Mouse (Mus musculus) liver, embryonic 13.5 days (tissue): ENCODE measurements at regions not wholly inside any gene's neighbourhood (a gene's known extent, or its start where the extent isn't known, plus 50 kb on each side); places are given as distances from the start of the nearest gene placed in this dataset.

Experiments used
- ATAC-seq: fragments of 200-750 bp; cut with Nextera tagmentation; 2 replicates; pipeline ENCODE4 v1.8.0; 2017; ENCODE audit warnings: low read depth, mild to moderate bottlenecking, moderate number of reproducible peaks, moderate library complexity
- DNase-seq: peaks from one replicate; pipeline ENCODE4 v3.0.0; 2022
- H3K27ac ChIP-seq: fragments of 300-500 bp; sonication (generic); 2 replicates; pipeline ENCODE4 v1.5.1; 2015; ENCODE audit warnings: moderate library complexity, mild to moderate bottlenecking, inconsistent platforms
- H3K27me3 ChIP-seq: fragments of 300-500 bp; sonication (generic); 2 replicates; pipeline ENCODE4 v1.6.1; 2015; ENCODE audit warnings: mild to moderate bottlenecking, inconsistent platforms
- H3K36me3 ChIP-seq: fragments of 300-500 bp; sonication (generic); 2 replicates; pipeline ENCODE4 v1.6.1; 2015; ENCODE audit warnings: mild to moderate bottlenecking, inconsistent platforms
- H3K4me1 ChIP-seq: fragments of 300-500 bp; sonication (generic); replicated peaks from 2 replicates; pipeline ENCODE4 v1.6.1; 2015; ENCODE audit warnings: inconsistent platforms
- H3K4me2 ChIP-seq: fragments of 300-500 bp; sonication (generic); 2 replicates; pipeline ENCODE4 v1.6.1; 2015; ENCODE audit warnings: inconsistent platforms, mild to moderate bottlenecking, moderate library complexity
- H3K4me3 ChIP-seq: fragments of 300-500 bp; sonication (generic); replicated peaks from 2 replicates; pipeline ENCODE4 v1.5.1; 2015; ENCODE audit warnings: mild to moderate bottlenecking, inconsistent platforms
- H3K9ac ChIP-seq: fragments of 300-500 bp; sonication (generic); 2 replicates; pipeline ENCODE4 v1.6.1; 2015; ENCODE audit warnings: mild to moderate bottlenecking, inconsistent platforms
- H3K9me3 ChIP-seq: fragments of 300-500 bp; sonication (generic); replicated peaks from 2 replicates; pipeline ENCODE4 v1.6.1; 2016; ENCODE audit warnings: inconsistent platforms
- WGBS: fragments of 180-500 bp; shearing (Covaris S2); methylation state at CpG from one replicate; pipeline ENCODE4 v1.1.7; 2015; ENCODE audit not compliant: insufficient replicate concordance; 5-methylcytosine and 5-hydroxymethylcytosine counted together

DNA sequence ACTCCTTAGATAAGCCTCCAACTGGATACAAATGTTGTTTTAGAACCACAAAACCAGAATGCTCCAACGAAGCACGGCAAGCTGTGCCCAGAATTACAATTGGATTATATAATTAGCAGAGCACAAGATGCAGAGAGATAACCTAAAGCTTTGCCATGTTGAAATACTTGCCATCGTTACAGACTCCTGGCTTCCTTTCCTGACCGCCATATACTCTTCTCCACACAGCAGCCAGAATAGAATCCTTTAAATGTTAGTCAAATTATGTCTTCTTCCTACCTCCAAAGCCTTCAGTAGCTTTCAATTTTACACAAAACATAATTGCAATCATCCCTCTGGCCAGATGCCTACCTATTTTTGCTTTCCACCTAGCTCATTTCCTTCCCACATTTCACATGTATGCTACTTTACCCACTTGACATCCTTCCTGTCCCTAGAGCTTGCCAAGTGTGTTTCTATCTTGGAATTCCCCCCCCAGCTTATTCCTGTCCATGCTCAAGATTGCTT lies 52.8 kb upstream of the G2e3 start:
- 66% methylated on average over 4 of the region's 4 CpGs for WGBS
- no peak overlapping the region for H3K4me3 ChIP-seq

DNA sequence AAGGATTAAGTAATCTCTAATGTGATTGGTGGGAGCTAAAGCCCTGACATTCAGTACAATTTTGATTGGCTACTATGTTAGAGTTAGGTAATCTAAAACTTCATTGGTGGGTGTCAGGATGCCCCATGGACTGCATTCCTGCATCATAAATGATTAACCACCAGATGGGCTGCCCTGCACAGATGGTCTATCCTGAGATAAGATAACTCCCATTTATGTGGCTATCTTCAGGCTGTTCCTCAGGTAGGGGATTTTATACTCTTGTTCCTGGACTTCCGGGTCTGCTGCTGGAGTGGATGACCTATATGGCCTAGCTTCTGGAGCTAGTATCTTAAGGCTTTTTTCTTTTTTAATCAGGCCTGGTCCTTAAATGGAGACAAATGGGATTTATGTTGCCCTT lies 69.5 kb upstream of the G2e3 start:
- Histone ChIP-seq H3K9me3 (no peaks in the 10 kb centered on the region), H3K27ac (no peak overlapping the region), H3K4me1 (no peaks in the 10 kb centered on the region), H3K27me3 (no peaks in the 10 kb centered on the region), H3K9ac (no peak overlapping the region), H3K4me3 (no peak overlapping the region), H3K4me2 (no peak overlapping the region), H3K36me3 (no peaks in the 10 kb centered on the region)
- ATAC-seq (no peak), DNase-seq (no peak)
- WGBS: 59% methylated on average over 1 of the region's 1 CpGs

More for the DNA sequence above, 52.8 kb upstream of the G2e3 start:
- no peak overlapping the region for H3K27ac ChIP-seq
- ATAC-seq (no peak), DNase-seq (no peak)
- H3K4me1 ChIP-seq: no peaks in the 10 kb centered on the region
- H3K4me2 ChIP-seq: no peak overlapping the region
- H3K36me3 ChIP-seq: no peaks in the 10 kb centered on the region
- no peak overlapping the region for H3K9ac ChIP-seq
- H3K9me3 ChIP-seq: no peaks in the 10 kb centered on the region
- no peaks in the 10 kb centered on the region for H3K27me3 ChIP-seq

DNA sequence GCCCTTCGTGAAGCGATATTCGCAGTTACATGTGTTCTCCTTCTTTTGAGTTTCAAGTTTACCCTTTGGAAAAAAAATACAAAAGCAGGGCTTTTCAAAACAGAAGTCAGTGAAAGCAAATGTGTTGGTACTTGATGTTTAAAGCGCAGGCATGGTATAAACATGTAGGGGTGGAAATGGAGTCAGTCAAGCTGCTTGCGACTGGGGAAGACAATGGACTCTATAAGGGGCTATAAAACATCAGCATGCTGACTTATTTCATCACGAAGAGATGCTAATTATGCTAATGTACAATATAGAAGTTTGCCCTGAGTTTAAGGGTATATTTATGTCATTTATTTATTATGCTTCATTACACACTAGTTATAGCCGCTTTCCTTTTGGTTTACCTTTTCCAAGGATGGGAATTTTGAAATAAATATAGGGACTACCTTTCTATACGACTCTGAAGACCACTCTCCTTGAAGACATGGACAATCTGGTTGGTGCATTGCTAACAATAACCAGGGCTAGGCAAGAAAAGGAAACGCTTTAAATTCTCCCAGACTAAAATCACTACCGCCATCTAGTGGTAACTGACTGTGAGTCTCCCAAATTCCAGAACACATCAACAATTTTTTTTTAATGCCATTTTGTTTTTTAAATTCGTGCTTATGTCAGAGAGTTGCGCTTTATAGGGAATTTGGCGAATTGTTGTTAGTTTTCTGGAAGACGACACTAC lies 71.9 kb upstream of the G2e3 start:
- Histone ChIP-seq H3K9ac (no peak overlapping the region), H3K27me3 (no peaks in the 10 kb centered on the region), H3K4me2 (no peak overlapping the region), H3K9me3 (no peaks in the 10 kb centered on the region), H3K36me3 (no peaks in the 10 kb centered on the region), H3K4me1 (no peaks in the 10 kb centered on the region), H3K27ac (no peak overlapping the region), H3K4me3 (no peak overlapping the region)
- WGBS: 41% methylated on average over 14 of the region's 14 CpGs
- ATAC-seq: no peak
- no peak for DNase-seq

DNA sequence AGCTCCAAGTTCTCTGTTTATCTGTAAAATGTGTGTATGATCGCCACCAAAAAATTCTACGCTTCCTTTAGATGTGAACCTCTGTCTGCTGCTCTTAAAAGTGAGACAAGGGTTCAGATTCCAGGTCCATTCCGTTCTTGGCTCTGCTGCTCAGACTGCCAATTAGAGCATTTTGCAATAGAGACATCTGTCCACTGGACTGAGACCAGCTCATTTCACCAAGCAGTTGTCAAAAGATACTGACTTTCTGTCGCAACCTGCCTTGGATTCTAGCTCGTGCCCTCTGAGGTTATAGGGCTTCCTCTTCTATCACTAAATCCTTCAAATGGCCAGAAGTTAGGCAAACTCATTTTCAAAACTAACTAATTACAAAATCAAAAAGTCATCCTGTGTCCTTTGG lies 74.4 kb upstream of the G2e3 start:
- no peak overlapping the region for H3K4me2 ChIP-seq
- H3K4me1 ChIP-seq: no peaks in the 10 kb centered on the region
- ATAC-seq (no peak), DNase-seq (no peak)
- WGBS: 66% methylated on average over 5 of the region's 5 CpGs
- no peak overlapping the region for H3K4me3 ChIP-seq
- H3K27ac ChIP-seq: no peak overlapping the region
- no peaks in the 10 kb centered on the region for H3K27me3 ChIP-seq
- no peaks in the 10 kb centered on the region for H3K36me3 ChIP-seq
- H3K9ac ChIP-seq: no peak overlapping the region
- no peaks in the 10 kb centered on the region for H3K9me3 ChIP-seq

DNA sequence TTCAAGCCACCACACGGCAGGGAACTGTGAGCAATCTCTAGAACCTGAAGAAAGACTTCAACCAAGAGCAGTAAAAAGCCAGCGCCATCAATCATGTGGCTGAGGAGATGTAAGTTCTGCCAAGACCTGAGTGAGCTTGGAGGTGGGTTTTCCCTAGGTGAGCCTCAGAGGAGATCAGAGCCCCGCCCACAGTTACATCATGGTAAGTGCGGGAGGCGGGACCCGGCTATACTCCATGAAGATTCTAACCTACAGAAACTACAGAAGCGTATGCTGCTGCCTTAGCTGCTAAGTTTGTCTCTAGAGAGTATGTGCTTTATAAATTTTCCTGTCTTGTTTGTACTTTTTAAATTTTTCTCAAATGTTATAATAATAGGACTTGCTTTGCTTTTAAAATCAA lies 105.0 kb upstream of the G2e3 start:
- DNase-seq: no peak
- Histone ChIP-seq H3K9me3 (no peaks in the 10 kb centered on the region), H3K4me2 (no peak overlapping the region), H3K4me1 (no peaks in the 10 kb centered on the region), H3K9ac (no peak overlapping the region), H3K27ac (no peak overlapping the region), H3K27me3 (no peaks in the 10 kb centered on the region), H3K36me3 (no peaks in the 10 kb centered on the region), H3K4me3 (no peak overlapping the region)
- ATAC-seq: no peak
- 71% methylated on average over 7 of the region's 7 CpGs for WGBS

DNA sequence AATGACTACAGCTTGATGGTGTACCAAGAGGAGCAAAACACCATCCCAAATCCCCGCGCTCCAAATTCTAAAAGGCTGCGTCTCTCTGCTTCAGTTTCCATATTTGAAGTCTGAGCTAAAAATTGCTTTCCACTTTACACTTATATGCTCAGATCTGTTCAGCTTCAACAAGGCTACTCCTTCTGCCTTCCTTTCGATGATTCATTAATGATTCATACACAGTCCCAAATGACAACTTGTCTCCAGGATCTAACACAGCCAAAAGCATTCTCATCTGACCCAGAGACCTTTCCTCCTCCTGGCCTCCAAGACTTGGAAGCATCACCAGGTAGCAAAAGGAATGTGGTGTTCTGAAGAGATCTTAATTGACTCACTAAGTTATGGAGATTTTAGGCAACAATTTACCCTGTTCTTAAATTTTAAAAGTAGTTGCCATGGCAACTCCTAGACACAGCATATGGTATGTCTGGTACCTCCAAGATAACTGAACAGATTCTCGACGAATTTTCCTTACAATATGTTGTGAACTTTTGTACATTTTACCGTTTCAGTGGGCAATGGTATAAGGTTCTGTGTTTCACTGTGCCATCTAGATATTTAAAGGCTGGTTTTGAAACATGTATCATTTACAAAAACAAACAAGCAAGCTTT lies 106.6 kb upstream of the G2e3 start:
- ATAC-seq: no peak
- no peaks in the 10 kb centered on the region for H3K36me3 ChIP-seq
- H3K27ac ChIP-seq: no peak overlapping the region
- 71% methylated on average over 7 of the region's 7 CpGs for WGBS
- H3K4me1 ChIP-seq: no peaks in the 10 kb centered on the region
- H3K4me2 ChIP-seq: no peak overlapping the region
- H3K27me3 ChIP-seq: no peaks in the 10 kb centered on the region
- no peak overlapping the region for H3K4me3 ChIP-seq
- H3K9me3 ChIP-seq: no peaks in the 10 kb centered on the region
- no peak for DNase-seq
- H3K9ac ChIP-seq: no peak overlapping the region

DNA sequence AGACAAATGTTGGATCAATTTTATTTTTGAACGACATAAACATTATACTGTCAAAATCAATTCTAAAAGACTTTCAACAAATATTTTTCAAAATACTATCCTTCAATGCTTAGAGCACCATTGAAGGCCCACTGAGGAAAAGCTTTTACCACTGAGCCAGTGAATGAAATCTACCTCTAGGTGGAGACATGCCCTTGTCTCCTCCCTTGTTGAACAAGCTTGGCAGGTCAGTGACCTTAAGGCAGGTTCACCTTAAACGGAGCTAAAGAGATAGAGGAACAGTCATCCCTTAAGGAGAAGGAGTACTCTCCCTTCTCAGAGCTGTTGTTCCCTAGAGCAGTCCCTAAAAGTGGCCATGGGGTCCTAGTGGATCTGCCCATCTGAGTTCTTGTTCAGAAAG lies 136.2 kb upstream of the G2e3 start:
- Histone ChIP-seq H3K27ac (no peak overlapping the region), H3K27me3 (no peaks in the 10 kb centered on the region), H3K4me1 (no peaks in the 10 kb centered on the region), H3K9ac (no peak overlapping the region), H3K4me2 (no peak overlapping the region), H3K4me3 (no peak overlapping the region), H3K9me3 (no peaks in the 10 kb centered on the region), H3K36me3 (no peaks in the 10 kb centered on the region)
- ATAC-seq (no peak), DNase-seq (no peak)
- 31% methylated on average over 2 of the region's 2 CpGs for WGBS

DNA sequence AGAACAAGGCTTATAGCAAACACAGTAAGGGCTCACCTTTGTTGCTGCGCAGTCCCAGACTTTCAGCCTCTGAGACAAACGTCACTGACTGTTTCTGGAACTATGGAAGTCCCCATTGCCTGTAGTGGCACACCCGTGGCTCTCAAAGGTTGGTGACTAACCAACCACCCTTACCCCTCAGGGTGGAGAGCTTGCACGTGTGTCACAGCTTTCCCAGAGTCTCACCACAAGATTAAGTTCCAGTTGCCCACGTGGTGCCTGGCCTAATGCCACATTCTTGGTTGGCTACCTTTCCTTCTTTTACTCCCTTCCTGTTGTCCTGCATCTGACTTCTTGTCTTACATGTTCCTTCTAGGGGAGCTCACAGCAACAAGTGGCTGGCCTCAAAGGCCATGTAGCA lies 151.6 kb upstream of the G2e3 start:
- H3K27me3 ChIP-seq: no peaks in the 10 kb centered on the region
- no peaks in the 10 kb centered on the region for H3K9me3 ChIP-seq
- no peaks in the 10 kb centered on the region; the same call in 1 of the 2 replicates for H3K4me1 ChIP-seq
- no peak overlapping the region for H3K9ac ChIP-seq
- ATAC-seq: no peak
- H3K36me3 ChIP-seq: no peaks in the 10 kb centered on the region
- no peak overlapping the region for H3K4me3 ChIP-seq
- no peak overlapping the region for H3K4me2 ChIP-seq
- no peak for DNase-seq
- WGBS: 47% methylated on average over 5 of the region's 5 CpGs
- H3K27ac ChIP-seq: no peak overlapping the region

DNA sequence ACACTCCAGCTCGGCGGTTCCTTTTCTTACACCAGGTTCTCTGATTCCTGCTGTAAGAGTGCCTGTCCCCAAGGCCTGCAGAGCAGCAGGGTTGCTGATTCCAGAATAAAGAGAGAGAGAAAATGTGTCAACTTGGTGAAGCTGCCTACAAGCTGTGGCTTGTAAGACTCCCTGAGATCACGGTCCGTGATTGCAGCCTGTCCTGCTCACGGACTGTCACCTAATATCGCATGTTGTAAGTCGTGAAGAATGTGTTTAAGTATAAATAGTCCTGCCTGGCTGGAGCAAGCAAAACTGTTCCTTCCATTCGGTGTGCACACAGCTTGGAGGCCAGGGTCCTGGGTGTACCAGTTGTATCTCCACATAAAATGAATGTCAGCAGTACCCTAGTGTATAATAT lies 152.7 kb upstream of the G2e3 start:
- ATAC-seq: no peak
- DNase-seq: no peak
- no peak overlapping the region for H3K9ac ChIP-seq
- no peaks in the 10 kb centered on the region for H3K27me3 ChIP-seq
- no peak overlapping the region for H3K27ac ChIP-seq
- WGBS: 72% methylated on average over 8 of the region's 8 CpGs
- no peaks in the 10 kb centered on the region; the same call in 1 of the 2 replicates for H3K4me1 ChIP-seq
- no peak overlapping the region for H3K4me2 ChIP-seq
- no peaks in the 10 kb centered on the region for H3K9me3 ChIP-seq
- no peak overlapping the region for H3K4me3 ChIP-seq
- no peaks in the 10 kb centered on the region for H3K36me3 ChIP-seq

DNA sequence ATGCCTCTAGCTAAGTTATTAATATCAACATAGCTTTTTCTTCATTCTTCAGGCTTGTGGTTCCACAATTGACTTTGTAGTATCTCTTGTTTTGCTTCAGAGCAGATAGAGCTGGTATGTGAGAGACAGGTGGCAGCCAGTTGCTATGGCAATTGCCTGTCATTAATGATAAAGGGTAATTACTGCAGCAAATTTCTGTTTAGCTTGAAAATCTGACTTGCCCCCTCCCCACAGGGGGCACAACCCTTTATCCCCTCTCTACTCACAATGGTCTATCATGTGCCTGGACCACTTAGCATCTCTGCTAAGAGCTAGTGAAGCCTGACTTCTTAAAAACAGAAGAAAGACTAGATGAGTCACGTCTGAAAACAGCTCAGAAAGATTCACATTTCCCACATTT lies 157.1 kb upstream of the G2e3 start:
- no peaks in the 10 kb centered on the region for H3K4me1 ChIP-seq
- no peak for DNase-seq
- H3K27me3 ChIP-seq: no peaks in the 10 kb centered on the region
- no peak overlapping the region for H3K27ac ChIP-seq
- no peaks in the 10 kb centered on the region for H3K36me3 ChIP-seq
- WGBS: 25% methylated on average over 1 of the region's 1 CpGs
- no peak overlapping the region for H3K4me3 ChIP-seq
- H3K9me3 ChIP-seq: no peaks in the 10 kb centered on the region
- H3K4me2 ChIP-seq: no peak overlapping the region
- H3K9ac ChIP-seq: no peak overlapping the region
- no peak for ATAC-seq

DNA sequence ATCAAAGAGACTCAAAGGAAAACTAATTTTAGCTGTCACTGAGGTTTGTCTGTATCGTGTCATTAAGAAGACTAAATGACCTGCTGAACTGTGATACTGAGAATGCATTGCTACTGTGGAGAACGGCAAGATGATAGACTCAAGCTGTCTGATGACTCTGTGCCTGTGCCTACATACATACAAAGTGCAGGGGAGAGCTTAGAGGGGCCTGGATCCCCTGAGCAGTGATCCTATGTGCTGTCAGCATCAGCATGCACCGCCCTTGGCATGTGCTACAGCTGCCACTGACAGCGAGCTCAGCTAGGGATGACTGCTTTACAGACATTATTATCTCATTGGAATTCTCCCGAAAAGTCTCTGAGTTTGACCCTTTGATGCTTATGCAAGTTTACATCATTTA lies 157.7 kb upstream of the G2e3 start:
- H3K9ac ChIP-seq: no peak overlapping the region
- no peaks in the 10 kb centered on the region for H3K9me3 ChIP-seq
- no peak overlapping the region for H3K4me3 ChIP-seq
- ATAC-seq (no peak), DNase-seq (no peak)
- H3K4me2 ChIP-seq: no peak overlapping the region
- no peaks in the 10 kb centered on the region for H3K27me3 ChIP-seq
- no peak overlapping the region for H3K27ac ChIP-seq
- no peaks in the 10 kb centered on the region for H3K4me1 ChIP-seq
- no peaks in the 10 kb centered on the region for H3K36me3 ChIP-seq
- WGBS: 54% methylated on average over 5 of the region's 5 CpGs

DNA sequence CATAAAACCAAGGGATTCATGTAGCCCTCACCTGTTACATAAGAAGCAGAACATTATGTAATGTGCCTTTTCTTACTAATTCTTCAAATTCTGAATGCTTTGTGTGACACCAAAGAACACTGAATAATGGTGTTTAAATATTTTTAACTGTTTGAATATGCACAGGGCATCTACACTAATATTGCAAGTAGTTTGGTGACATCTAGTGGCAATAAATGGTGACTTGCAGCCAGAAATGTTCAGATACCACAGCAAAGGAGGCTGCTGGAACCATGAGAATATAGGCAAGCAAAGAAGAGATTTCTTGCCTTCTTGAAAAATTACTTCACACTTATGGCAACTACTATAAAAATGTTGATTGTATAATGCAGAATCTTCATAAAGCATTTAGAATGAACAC lies 159.6 kb upstream of the G2e3 start:
- Histone ChIP-seq H3K27ac (no peak overlapping the region), H3K4me2 (no peak overlapping the region), H3K9me3 (no peaks in the 10 kb centered on the region), H3K4me3 (no peak overlapping the region), H3K9ac (no peak overlapping the region), H3K36me3 (no peaks in the 10 kb centered on the region), H3K4me1 (no peaks in the 10 kb centered on the region), H3K27me3 (no peaks in the 10 kb centered on the region)
- DNase-seq (no peak), ATAC-seq (no peak)
